Mouse (Mus musculus) stomach, postnatal 0 days (tissue): ENCODE measurements around the gene Wdr17.

Source experiments
- CTCF ChIP-seq: IDR thresholded peaks from 2 replicates; pipeline ENCODE4 v1.5.1; 2016; ENCODE audit warnings: antibody characterized with exemption, low read depth, mild to moderate bottlenecking, moderate library complexity
- EP300 ChIP-seq: optimal IDR thresholded peaks from 2 replicates; pipeline ENCODE3; 2016; ENCODE audit warnings: antibody characterized with exemption

DNA sequence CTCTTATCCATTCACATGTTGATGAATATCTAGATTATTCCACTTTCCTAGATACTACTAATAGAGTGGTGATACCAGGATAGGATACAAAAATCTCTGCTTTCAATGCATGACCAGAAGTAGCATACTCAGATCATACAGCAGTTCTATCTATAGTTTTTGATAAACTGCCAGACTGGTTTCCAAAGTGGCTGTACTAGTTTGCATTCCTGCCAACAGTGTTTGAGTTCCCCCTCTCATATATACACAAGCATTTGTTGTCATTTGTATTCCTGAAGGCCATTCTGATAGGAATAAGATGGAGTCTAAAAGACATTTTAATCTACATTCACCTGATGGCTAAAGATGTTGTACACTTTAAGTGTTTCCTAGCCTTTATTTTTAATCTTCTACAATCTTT is 110.0 kb downstream of the Wdr17 start:
- no peak for TF ChIP-seq CTCF
- TF ChIP-seq EP300 = no peak
